21 mouse cellular contexts compared by ENCODE assay signal in genomic region chr5:54101960-54102359, GRCm38 (mm10).
DNase-seq lines count a peak whose midpoint lies in the region; ATAC-seq lines count a peak whose summit lies in the region.
"Had no signal": no experiment of that assay in that cellular context is flagged by ENCODE, and none has a peak within 500 bp of the region (broad histone marks: within the 10 kb centered on the region; RNA-seq: fewer than 3 reads in every experiment).

No protein-coding gene starts in this region.

- intact Hi-C loops in heart, postnatal 14 days (cut with DNase I): loop anchor here (5.0 kb wide), 1 partner anchor 35 kb away; no protein-coding TSS in a partner anchor

- peak; percentile 24 for DNase-seq in CD4-positive, CD25-positive, alpha-beta regulatory T cell, adult 2 months (ENCODE audit: low read depth, low spot score)
- DNase-seq in thymus, postnatal 0 days (ENCODE audit: low spot score): peak; percentile 37
- no peak for DNase-seq in thymus, postnatal 10 days (ENCODE audit: low spot score in 2 of 2)
- DNase-seq in adrenal gland, adult 8-10 months: no peak
- no peak for DNase-seq in heart, postnatal 14 days
- DNase-seq: adrenal gland, postnatal 25 days; cerebellum, adult 9-10 months; gastrocnemius, postnatal 10 days; heart, postnatal 36 days; kidney, adult 8-10 months; kidney, postnatal 14 days; layer of hippocampus, postnatal 36 days; lung, adult 18-20 months; lung, postnatal 10 days; retina, postnatal 1 day; right cerebral cortex, postnatal 4 days had no signal

- ATAC-seq in CD4-positive, CD25-positive, alpha-beta regulatory T cell, adult 4 months: no peak
- peak; percentile 28; the same call in 1 of the 2 replicates for ATAC-seq in megakaryocyte, adult 5-6 weeks (ENCODE audit: poor library complexity, severe bottlenecking)
- ATAC-seq in erythroid progenitor cell, adult 5-6 weeks (replicated peaks; ENCODE audit: low FRiP score, poor library complexity, severe bottlenecking): no peak
- ATAC-seq: intestine, embryonic 15.5 days; liver, embryonic 12.5 days had no signal

Comparison
In these comparisons a context has a peak if more than half of its experiments do, and no peak if none do; other contexts are left out.
1. DNase-seq: peak in CD4-positive, CD25-positive, alpha-beta regulatory T cell, adult 2 months (single experiment) and thymus, postnatal 0 days (single experiment); none in thymus, postnatal 10 days (0 of 2), adrenal gland, adult 8-10 months (single experiment) and heart, postnatal 14 days (0 of 2).